Mouse (Mus musculus) gastrocnemius, adult 18-20 months (tissue): ENCODE results near the gene Lbhd2. TPM values are rescaled to one million over a fixed set of nuclear protein-coding genes. Genes with fewer than 3 reads are reported as not detected.

Source experiments
- DNase-seq: peaks from one replicate; pipeline ENCODE4 v3.0.0; 2021; ENCODE audit warnings: low spot score
- total RNA-seq, 2 experiments: library from RNA; stranded (reverse); gene quantifications; 2 replicates each; pipeline ENCODE4 v1.2.3; 2021

Gene Lbhd2
- total RNA-seq, 2 experiments from 2014 or later, result not detected

GRCm38 (mm10) chr12:111447350-111447749 is 40.7 kb downstream of the Lbhd2 start:
- no peak for DNase-seq

GRCm38 (mm10) chr12:111447898-111448760 is 41.5 kb downstream of the Lbhd2 start:
- DNase-seq, result peak; percentile 68

GRCm38 (mm10) chr12:111448931-111449705 is 42.5 kb downstream of the Lbhd2 start:
- peak; percentile 46 for DNase-seq

- DNase-seq, result peak; percentile 73
Observed at GRCm38 (mm10) chr12:111450359-111450758, 43.8 kb downstream of the Lbhd2 start.

- no peak for DNase-seq
Observed at GRCm38 (mm10) chr12:111451561-111451960, 45.0 kb downstream of the Lbhd2 start.

- DNase-seq, result no peak
Observed at GRCm38 (mm10) chr12:111454021-111454420, 47.4 kb downstream of the Lbhd2 start.

- DNase-seq, result no peak
Observed at GRCm38 (mm10) chr12:111454543-111455280, 48.1 kb downstream of the Lbhd2 start.

GRCm38 (mm10) chr12:111455311-111455846 is 48.8 kb downstream of the Lbhd2 start:
- DNase-seq, result peak; percentile 71

GRCm38 (mm10) chr12:111455860-111456259 is 49.3 kb downstream of the Lbhd2 start:
- no peak for DNase-seq

GRCm38 (mm10) chr12:111457742-111458141 is 51.1 kb downstream of the Lbhd2 start:
- DNase-seq, result peak; percentile 52

Other genes with a start within 250 kb of the Lbhd2 start
- 10 to 100 TPM; 10.9 to 17.4 TPM for gene Traf3, start 240.4 kb upstream of the Lbhd2 start, total RNA-seq
- gene 4930595D18Rik, start 222.3 kb upstream of the Lbhd2 start, total RNA-seq, result not detected
- gene Amn, start 135.7 kb upstream of the Lbhd2 start, total RNA-seq, result not detected
- gene Cdc42bpb, start 29.1 kb upstream of the Lbhd2 start, total RNA-seq, result 10 to 100 TPM; 17.3 to 21.2 TPM
- 1 to 10 TPM; 2.0 to 3.4 TPM for gene Exoc3l4, start 10.2 kb downstream of the Lbhd2 start, total RNA-seq
- 10 to 100 TPM; 38.8 to 52.9 TPM for gene Tnfaip2, start 35.7 kb downstream of the Lbhd2 start, total RNA-seq
- under 1 TPM in 1 of 2 experiments, not detected in 1; 0.18 TPM for gene Gm266, start 79.0 kb downstream of the Lbhd2 start, total RNA-seq
- 100 to 1,000 TPM; 160 to 165 TPM for gene Eif5, start 131.2 kb downstream of the Lbhd2 start, total RNA-seq
- 10 to 100 TPM; 52.7 to 55.0 TPM for gene Mark3, start 167.7 kb downstream of the Lbhd2 start, total RNA-seq